Mouse (Mus musculus): ENCODE data around the gene Plekha7. TPM values are rescaled to one million over a fixed set of nuclear protein-coding genes. Genes with fewer than 3 reads are reported as not detected.

Gene Plekha7
- total RNA-seq, 1 experiment, result 38.0 TPM

DNA sequence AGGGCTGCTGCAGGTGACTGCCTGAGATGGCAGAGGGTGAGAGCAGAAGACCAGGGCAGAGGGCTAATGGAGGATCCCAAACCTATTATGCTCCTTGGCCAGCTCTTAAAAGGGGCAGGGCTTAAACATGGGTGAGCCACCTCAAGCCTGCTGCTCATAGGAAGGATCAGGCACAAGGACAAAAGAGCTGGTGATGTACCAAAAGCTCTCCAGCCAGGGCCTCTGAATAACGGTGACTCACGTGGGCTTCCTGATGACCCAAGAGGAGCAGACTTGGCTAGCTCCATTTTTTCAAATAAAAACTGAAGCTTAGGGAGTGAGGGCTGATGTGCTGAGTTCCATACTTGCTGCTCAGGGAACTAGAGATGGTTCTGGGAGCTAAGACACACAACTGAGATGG lies 192.2 kb downstream of the Plekha7 start:
- Histone ChIP-seq H3K9me3 (ENCODE audit: control insufficient read depth, insufficient read depth, low read depth, low read length) (no peaks in the 10 kb centered on the region), H3K36me3 (ENCODE audit: control insufficient read depth, insufficient read depth, low read length, poor library complexity, severe bottlenecking) (no peaks in the 10 kb centered on the region), H3K9ac (ENCODE audit: insufficient read depth, low read depth, low read length, poor library complexity, severe bottlenecking) (no peak overlapping the region), H3K27ac (ENCODE audit: insufficient read depth, low read depth, low read length, poor library complexity, severe bottlenecking) (no peak overlapping the region), H3K4me1 (ENCODE audit: control insufficient read depth in 2 of 2, insufficient read depth in 2 of 2, low read length in 2 of 2, poor library complexity in 1 of 2) (0 out of 4 replicates have a peak, but pooled peaks cover 0 to 1% of the 10 kb centered on the region in 2 experiments), H3K4me3 (ENCODE audit: insufficient read depth in 1 of 2, low read depth in 1 of 2, low read length in 2 of 2, poor library complexity in 1 of 2, severe bottlenecking in 1 of 2) (no peak overlapping the region)
- in situ Hi-C loops (cut with MboI; ENCODE audit: low sequenced_read_pairs in 2 of 2, unreplicated experiment in 2 of 2), result no loop called here
- TF ChIP-seq MAFK (IDR thresholded peaks at IDR 0.05; ENCODE audit: insufficient read depth, low read depth, low read length) (no peak), ZNF384 (IDR thresholded peaks at IDR 0.05; ENCODE audit: low read depth, low read length) (no peak), CHD2 (IDR thresholded peaks at IDR 0.05; ENCODE audit: low read depth, low read length) (no peak), ZC3H11A (IDR thresholded peaks at IDR 0.05; ENCODE audit: borderline replicate concordance, low read depth, low read length) (no peak), HCFC1 (IDR thresholded peaks at IDR 0.05; ENCODE audit: borderline replicate concordance, insufficient read depth, low read length) (no peak)
- DNase-seq (ENCODE audit: low read depth, low spot score), result no peak

DNA sequence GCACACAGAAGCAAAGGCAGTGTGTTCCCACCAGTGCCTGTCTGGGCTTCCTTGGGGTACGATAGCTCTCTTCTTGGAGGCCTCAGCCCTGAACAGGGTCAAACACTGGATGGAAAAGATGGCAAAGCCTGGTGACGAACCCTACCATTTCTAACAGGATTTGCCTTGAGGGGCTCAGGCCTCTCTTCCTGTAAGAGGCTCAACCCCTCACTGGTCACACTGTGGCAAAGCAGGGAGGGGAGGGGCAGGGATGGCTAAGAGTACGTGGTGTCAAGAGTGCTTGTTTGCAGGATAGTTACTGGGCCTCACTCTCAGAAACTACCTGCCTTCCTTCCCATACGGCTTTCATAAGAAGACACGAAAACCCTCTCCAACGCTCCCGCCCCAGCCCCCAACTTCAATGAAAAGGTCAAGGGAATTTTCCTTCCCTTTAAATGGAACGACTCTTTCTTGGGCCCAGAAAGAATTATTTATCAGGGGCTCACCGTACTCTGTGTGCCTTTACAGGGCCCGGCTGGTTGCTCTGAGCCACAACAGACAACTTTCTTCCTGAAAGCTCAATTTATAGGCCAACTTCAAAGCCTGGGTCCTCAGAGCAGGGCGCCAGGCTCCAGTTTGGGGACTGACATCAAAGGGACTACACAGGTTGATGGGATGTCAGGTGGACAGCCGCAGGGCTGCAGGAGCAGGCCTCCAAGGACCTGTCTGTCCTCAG lies 192.8 kb downstream of the Plekha7 start:
- Histone ChIP-seq H3K27ac (ENCODE audit: insufficient read depth, low read depth, low read length, poor library complexity, severe bottlenecking) (no peak overlapping the region), H3K9ac (ENCODE audit: insufficient read depth, low read depth, low read length, poor library complexity, severe bottlenecking) (no peak overlapping the region), H3K4me1 (ENCODE audit: control insufficient read depth in 2 of 2, insufficient read depth in 2 of 2, low read length in 2 of 2, poor library complexity in 1 of 2) (no peaks in the 10 kb centered on the region), H3K36me3 (ENCODE audit: control insufficient read depth, insufficient read depth, low read length, poor library complexity, severe bottlenecking) (no peaks in the 10 kb centered on the region), H3K9me3 (ENCODE audit: control insufficient read depth, insufficient read depth, low read depth, low read length) (no peaks in the 10 kb centered on the region), H3K4me3 (ENCODE audit: insufficient read depth in 1 of 2, low read depth in 1 of 2, low read length in 2 of 2, poor library complexity in 1 of 2, severe bottlenecking in 1 of 2) (no peak overlapping the region)
- DNase-seq (ENCODE audit: low read depth, low spot score), result no peak
- in situ Hi-C loops (cut with MboI; ENCODE audit: low sequenced_read_pairs in 2 of 2, unreplicated experiment in 2 of 2), result no loop called here
- TF ChIP-seq ZC3H11A (IDR thresholded peaks at IDR 0.05; ENCODE audit: borderline replicate concordance, low read depth, low read length), result no peak
- TF ChIP-seq HCFC1 (IDR thresholded peaks at IDR 0.05; ENCODE audit: borderline replicate concordance, insufficient read depth, low read length), result no peak

DNA sequence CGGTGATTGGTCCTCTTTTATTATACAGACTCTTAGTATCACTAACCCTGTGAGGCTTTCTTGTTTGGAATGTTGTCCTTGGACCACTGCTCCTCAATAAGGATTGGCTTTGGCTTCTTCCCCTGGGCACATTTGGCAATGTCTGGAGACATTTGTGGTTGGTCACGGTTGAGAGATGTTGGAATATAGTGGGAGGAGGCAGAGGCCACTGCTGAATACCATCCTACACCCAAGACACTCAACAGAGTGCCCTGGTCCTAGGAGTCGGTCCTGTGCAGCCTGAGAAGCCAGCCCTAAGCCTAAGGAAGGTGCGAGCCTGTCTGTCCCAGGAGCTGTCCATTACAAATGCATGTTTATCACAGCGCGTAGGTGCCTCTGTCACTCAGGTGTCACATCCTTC lies 196.6 kb downstream of the Plekha7 start:
- Histone ChIP-seq H3K36me3 (ENCODE audit: control insufficient read depth, insufficient read depth, low read length, poor library complexity, severe bottlenecking) (no peaks in the 10 kb centered on the region), H3K4me1 (ENCODE audit: control insufficient read depth in 2 of 2, insufficient read depth in 2 of 2, low read length in 2 of 2, poor library complexity in 1 of 2) (no peaks in the 10 kb centered on the region), H3K27ac (ENCODE audit: insufficient read depth, low read depth, low read length, poor library complexity, severe bottlenecking) (no peak overlapping the region), H3K9ac (ENCODE audit: insufficient read depth, low read depth, low read length, poor library complexity, severe bottlenecking) (no peak overlapping the region), H3K9me3 (ENCODE audit: control insufficient read depth, insufficient read depth, low read depth, low read length) (no peaks in the 10 kb centered on the region), H3K4me3 (ENCODE audit: insufficient read depth in 1 of 2, low read depth in 1 of 2, low read length in 2 of 2, poor library complexity in 1 of 2, severe bottlenecking in 1 of 2) (no peak overlapping the region)
- in situ Hi-C loops (cut with MboI; ENCODE audit: low sequenced_read_pairs in 2 of 2, unreplicated experiment in 2 of 2), result no loop called here
- no peak for DNase-seq (ENCODE audit: low read depth, low spot score)
- no peak for TF ChIP-seq HCFC1 (IDR thresholded peaks at IDR 0.05; ENCODE audit: borderline replicate concordance, insufficient read depth, low read length)
- no peak for TF ChIP-seq CHD2 (IDR thresholded peaks at IDR 0.05; ENCODE audit: low read depth, low read length)
- no peak for TF ChIP-seq ZC3H11A (IDR thresholded peaks at IDR 0.05; ENCODE audit: borderline replicate concordance, low read depth, low read length)
- no peak for TF ChIP-seq MAFK (IDR thresholded peaks at IDR 0.05; ENCODE audit: insufficient read depth, low read depth, low read length)
- TF ChIP-seq ZNF384 (IDR thresholded peaks at IDR 0.05; ENCODE audit: low read depth, low read length), result no peak

DNA sequence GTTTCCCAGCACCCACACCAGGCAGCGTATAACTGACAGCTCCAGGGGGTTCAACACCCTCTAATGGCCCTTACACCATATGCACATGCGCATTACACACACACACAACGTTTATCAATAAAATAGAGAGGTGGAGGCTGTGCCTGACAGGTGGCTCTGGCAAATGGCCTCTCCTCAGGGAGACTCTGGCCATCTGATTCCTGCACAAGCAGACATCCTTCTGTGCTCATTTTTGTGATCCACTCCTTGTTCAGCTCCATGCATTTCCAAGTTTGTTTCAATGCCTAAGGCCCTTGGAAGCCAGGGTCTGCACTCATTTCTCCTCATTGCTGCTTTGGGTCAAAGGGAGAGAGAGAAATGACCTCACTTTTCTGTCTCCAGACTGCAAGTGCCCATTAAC lies 197.5 kb downstream of the Plekha7 start:
- no peak for DNase-seq (ENCODE audit: low read depth, low spot score)
- no peak overlapping the region for H3K9ac ChIP-seq (ENCODE audit: insufficient read depth, low read depth, low read length, poor library complexity, severe bottlenecking)

More for the DNA sequence above, 197.5 kb downstream of the Plekha7 start:
- no peaks in the 10 kb centered on the region for H3K4me1 ChIP-seq (ENCODE audit: control insufficient read depth in 2 of 2, insufficient read depth in 2 of 2, low read length in 2 of 2, poor library complexity in 1 of 2)
- in situ Hi-C loops (cut with MboI; ENCODE audit: low sequenced_read_pairs in 2 of 2, unreplicated experiment in 2 of 2), result no loop called here
- TF ChIP-seq MAFK (IDR thresholded peaks at IDR 0.05; ENCODE audit: insufficient read depth, low read depth, low read length) (no peak), HCFC1 (IDR thresholded peaks at IDR 0.05; ENCODE audit: borderline replicate concordance, insufficient read depth, low read length) (no peak), CHD2 (IDR thresholded peaks at IDR 0.05; ENCODE audit: low read depth, low read length) (no peak), ZC3H11A (IDR thresholded peaks at IDR 0.05; ENCODE audit: borderline replicate concordance, low read depth, low read length) (no peak), ZNF384 (IDR thresholded peaks at IDR 0.05; ENCODE audit: low read depth, low read length) (no peak)
- H3K27ac ChIP-seq (ENCODE audit: insufficient read depth, low read depth, low read length, poor library complexity, severe bottlenecking), result no peak overlapping the region
- H3K4me3 ChIP-seq (ENCODE audit: insufficient read depth in 1 of 2, low read depth in 1 of 2, low read length in 2 of 2, poor library complexity in 1 of 2, severe bottlenecking in 1 of 2), result no peak overlapping the region
- H3K9me3 ChIP-seq (ENCODE audit: control insufficient read depth, insufficient read depth, low read depth, low read length), result no peaks in the 10 kb centered on the region
- no peaks in the 10 kb centered on the region for H3K36me3 ChIP-seq (ENCODE audit: control insufficient read depth, insufficient read depth, low read length, poor library complexity, severe bottlenecking)

Data from ES-E14 (cell line).